Mouse (Mus musculus) heart, postnatal 0 days (tissue): ENCODE measurements around the gene Drd3. TPM values are rescaled to one million over a fixed set of nuclear protein-coding genes. Genes with fewer than 3 reads are reported as not detected.

Experiments
- ATAC-seq: fragments of 200-750 bp; cut with Nextera tagmentation; 2 replicates; pipeline ENCODE4 v1.8.0; 2017; ENCODE audit warnings: low read depth, moderate number of reproducible peaks, moderate library complexity; ENCODE audit not compliant: insufficient read depth
- DNase-seq: peaks from one replicate; pipeline ENCODE4 v3.0.0-alpha.2; 2016; ENCODE audit warnings: low spot score
- H3K27ac ChIP-seq: fragments of 300-500 bp; sonication (generic); 2 replicates; pipeline ENCODE4 v1.5.1; 2014; ENCODE audit warnings: low read depth, mild to moderate bottlenecking
- H3K27me3 ChIP-seq: fragments of 300-500 bp; sonication (generic); 2 replicates; pipeline ENCODE4 v1.6.1; 2014; ENCODE audit warnings: low read length, mixed read lengths; ENCODE audit not compliant: control insufficient read depth, insufficient read depth
- H3K36me3 ChIP-seq: fragments of 300-500 bp; sonication (generic); replicated peaks from 2 replicates; pipeline ENCODE4 v1.6.1; 2014; ENCODE audit warnings: low read length, mixed read lengths; ENCODE audit not compliant: control insufficient read depth, insufficient read depth
- H3K4me1 ChIP-seq: fragments of 300-500 bp; sonication (generic); 2 replicates; pipeline ENCODE4 v1.6.1; 2014; ENCODE audit warnings: antibody characterized with exemption; ENCODE audit not compliant: control insufficient read depth, insufficient read depth
- H3K4me2 ChIP-seq: fragments of 300-500 bp; sonication (generic); 2 replicates; pipeline ENCODE4 v1.6.1; 2014; ENCODE audit warnings: low read depth, mild to moderate bottlenecking, low read length, moderate library complexity
- H3K4me3 ChIP-seq: fragments of 300-500 bp; sonication (generic); 2 replicates; pipeline ENCODE4 v1.5.1; 2014; ENCODE audit warnings: low read depth, low read length
- H3K9ac ChIP-seq: fragments of 300-500 bp; sonication (generic); replicated peaks from 2 replicates; pipeline ENCODE4 v1.6.1; 2014; ENCODE audit warnings: low read depth, low read length, mixed read lengths
- H3K9me3 ChIP-seq: fragments of 300-500 bp; sonication (generic); replicated peaks from 2 replicates; pipeline ENCODE4 v1.6.1; 2016; ENCODE audit warnings: low read length; ENCODE audit not compliant: control insufficient read depth
- CTCF ChIP-seq: IDR thresholded peaks from 2 replicates; pipeline ENCODE4 v1.5.1; 2016; ENCODE audit warnings: antibody characterized with exemption, control low read depth, low read depth
- EP300 ChIP-seq: IDR thresholded peaks from 2 replicates; pipeline ENCODE4 v1.6.1; 2016; ENCODE audit warnings: antibody characterized with exemption, low read depth
- WGBS: fragments of 180-500 bp; shearing (Covaris S2); extraction: QIAGEN DNeasy Blood & Tissue Kit; methylation state at CpG from one replicate; pipeline ENCODE4 v1.1.7; 2014; 5-methylcytosine and 5-hydroxymethylcytosine counted together
- polyA plus RNA-seq: library from polyadenylated mRNA; unstranded; fragments of >200 nt; fragmentation: Nextera tagmentation; extraction: Ambion mirVana; gene quantifications from 2 replicates; pipeline ENCODE4 v1.2.1, GENCODE M21; 2015
- total RNA-seq: library from RNA; depleted of rRNA; stranded (reverse); fragments of >200 nt; gene quantifications from 2 replicates; pipeline ENCODE4 v1.2.3, GENCODE M21; 2014; ENCODE audit warnings: low replicate concordance

Gene Drd3
- total and polyA plus RNA-seq, 2 experiments from 2014 or later: 0.46 TPM; not detected in 1

- 59% methylated on average over 11 of the region's 11 CpGs for WGBS
- peak; percentile 30 for DNase-seq
- peaks cover 14% of the 10 kb centered on the region for H3K4me1 ChIP-seq
- H3K27me3 ChIP-seq: no peaks in the 10 kb centered on the region
- H3K27ac ChIP-seq: no peak overlapping the region
- TF ChIP-seq CTCF (no peak), EP300 (no peak)
- H3K4me2 ChIP-seq: peak overlapping the region; percentile 60
- no peaks in the 10 kb centered on the region for H3K9me3 ChIP-seq
- no peaks in the 10 kb centered on the region for H3K36me3 ChIP-seq
- no peak overlapping the region for H3K4me3 ChIP-seq
- no peak; the same call in 1 of the 2 replicates for ATAC-seq
- H3K9ac ChIP-seq: no peak overlapping the region
These were observed 43.2 kb upstream of the Drd3 start for GRCm38 (mm10) chr16:43710651-43711050.

- H3K4me1 ChIP-seq: peaks cover 14% of the 10 kb centered on the region
- no peak for ATAC-seq
- TF ChIP-seq EP300: no peak
- H3K9me3 ChIP-seq: no peaks in the 10 kb centered on the region
- no peak overlapping the region for H3K4me3 ChIP-seq
- no peak overlapping the region for H3K27ac ChIP-seq
- H3K9ac ChIP-seq: no peak overlapping the region
- DNase-seq: no peak
- H3K27me3 ChIP-seq: no peaks in the 10 kb centered on the region
- no peak overlapping the region for H3K4me2 ChIP-seq
- H3K36me3 ChIP-seq: no peaks in the 10 kb centered on the region
- 89% methylated on average over 7 of the region's 7 CpGs for WGBS
These were observed 42.5 kb upstream of the Drd3 start for GRCm38 (mm10) chr16:43711361-43711760.

- Histone ChIP-seq H3K9me3 (peaks cover 4% of the 10 kb centered on the region; the same call in 1 of the 2 replicates), H3K4me2 (no peak overlapping the region), H3K36me3 (no peaks in the 10 kb centered on the region), H3K27me3 (no peaks in the 10 kb centered on the region), H3K9ac (no peak overlapping the region), H3K4me1 (no peaks in the 10 kb centered on the region), H3K4me3 (no peak overlapping the region), H3K27ac (no peak overlapping the region)
- ATAC-seq (no peak), DNase-seq (no peak)
- TF ChIP-seq EP300: no peak
- TF ChIP-seq CTCF: peak; percentile 24
- 69% methylated on average over 3 of the region's 3 CpGs for WGBS
These were observed 29.4 kb upstream of the Drd3 start for GRCm38 (mm10) chr16:43724444-43724843.

GRCm38 (mm10) chr16:43729506-43730221 lies 24.2 kb upstream of the Drd3 start:
- 77% methylated on average over 8 of the region's 8 CpGs for WGBS
- Histone ChIP-seq H3K9ac (no peak overlapping the region), H3K4me3 (no peak overlapping the region), H3K4me2 (no peak overlapping the region), H3K36me3 (no peaks in the 10 kb centered on the region), H3K4me1 (no peaks in the 10 kb centered on the region), H3K27me3 (no peaks in the 10 kb centered on the region), H3K9me3 (no peaks in the 10 kb centered on the region), H3K27ac (no peak overlapping the region)
- no peak for TF ChIP-seq CTCF
- no peak for TF ChIP-seq EP300
- ATAC-seq: no peak
- DNase-seq: no peak

GRCm38 (mm10) chr16:43730281-43730680 lies 23.5 kb upstream of the Drd3 start:
- Histone ChIP-seq H3K4me2 (no peak overlapping the region), H3K9ac (no peak overlapping the region), H3K36me3 (no peaks in the 10 kb centered on the region), H3K4me3 (no peak overlapping the region), H3K9me3 (no peaks in the 10 kb centered on the region), H3K27me3 (no peaks in the 10 kb centered on the region), H3K4me1 (no peaks in the 10 kb centered on the region), H3K27ac (no peak overlapping the region)
- no peak for DNase-seq
- ATAC-seq: no peak
- TF ChIP-seq CTCF (no peak), EP300 (no peak)
- 61% methylated on average over 4 of the region's 4 CpGs for WGBS

GRCm38 (mm10) chr16:43732496-43732895 lies 21.3 kb upstream of the Drd3 start:
- 78% methylated on average over 10 of the region's 10 CpGs for WGBS
- H3K4me2 ChIP-seq: no peak overlapping the region
- H3K9ac ChIP-seq: no peak overlapping the region
- H3K27ac ChIP-seq: no peak overlapping the region
- no peaks in the 10 kb centered on the region for H3K9me3 ChIP-seq
- no peak for ATAC-seq
- H3K4me3 ChIP-seq: no peak overlapping the region
- no peak for DNase-seq
- TF ChIP-seq EP300: no peak
- no peak for TF ChIP-seq CTCF
- no peaks in the 10 kb centered on the region for H3K4me1 ChIP-seq
- H3K27me3 ChIP-seq: no peaks in the 10 kb centered on the region
- no peaks in the 10 kb centered on the region for H3K36me3 ChIP-seq
